Mouse (Mus musculus) liver, embryonic 14.5 days (tissue): ENCODE results near the gene Zic3. TPM values are rescaled to one million over a fixed set of nuclear protein-coding genes. Genes with fewer than 3 reads are reported as not detected.

Experiments
- ATAC-seq: fragments of 200-750 bp; cut with Nextera tagmentation; 2 replicates; pipeline ENCODE4 v1.8.0; 2017; ENCODE audit warnings: moderate number of reproducible peaks, mild to moderate bottlenecking, moderate library complexity; ENCODE audit not compliant: insufficient read depth
- DNase-seq, 3 experiments: peaks; one replicate each; pipeline ENCODE4 v3.0.0-alpha.2; 2012 to 2013; ENCODE audit warnings: low read depth in 3 of 3, low spot score in 3 of 3
- H3K27ac ChIP-seq: fragments of 300-500 bp; sonication (generic); 2 replicates; pipeline ENCODE4 v1.5.1; 2014; ENCODE audit warnings: moderate library complexity, mild to moderate bottlenecking, control low read depth, inconsistent platforms
- H3K27me3 ChIP-seq: fragments of 300-500 bp; sonication (generic); 2 replicates; pipeline ENCODE4 v1.6.1; 2014; ENCODE audit warnings: mild to moderate bottlenecking, low read length, moderate library complexity; ENCODE audit not compliant: control insufficient read depth, insufficient read depth
- H3K36me3 ChIP-seq: fragments of 300-500 bp; sonication (generic); replicated peaks from 2 replicates; pipeline ENCODE4 v1.6.1; 2014; ENCODE audit warnings: low read depth; ENCODE audit not compliant: control insufficient read depth, insufficient read depth
- H3K4me1 ChIP-seq, 2 experiments: fragments of 200-500 bp in 1 of 2; fragments of 300-500 bp in 1 of 2; sonication (generic) in 1 of 2; replicated peaks; 2 replicates each; pipeline ENCODE4 v1.6.1; 2012 to 2014; ENCODE audit warnings: antibody characterized with exemption in 1 of 2, inconsistent platforms in 1 of 2, low read length in 1 of 2; ENCODE audit not compliant: control insufficient read depth in 2 of 2, insufficient read depth in 2 of 2
- H3K4me2 ChIP-seq: fragments of 300-500 bp; sonication (generic); 2 replicates; pipeline ENCODE4 v1.6.1; 2014; ENCODE audit warnings: low read depth, mild to moderate bottlenecking, control low read depth, moderate library complexity
- H3K4me3 ChIP-seq, 2 experiments: fragments of 200-500 bp in 1 of 2; fragments of 300-500 bp in 1 of 2; sonication (generic) in 1 of 2; 2 replicates each; pipeline ENCODE4 v1.5.1; 2012 to 2014; ENCODE audit warnings: low read depth in 2 of 2, low read length in 2 of 2, mild to moderate bottlenecking in 2 of 2, control low read depth in 1 of 2, inconsistent platforms in 1 of 2, moderate library complexity in 1 of 2; ENCODE audit not compliant: insufficient read depth in 1 of 2
- H3K9ac ChIP-seq: fragments of 300-500 bp; sonication (generic); replicated peaks from 2 replicates; pipeline ENCODE4 v1.6.1; 2014; ENCODE audit warnings: mild to moderate bottlenecking, control low read depth, moderate library complexity
- H3K9me3 ChIP-seq: fragments of 300-500 bp; sonication (generic); 2 replicates; pipeline ENCODE4 v1.6.1; 2016; ENCODE audit warnings: low read length, mixed read lengths; ENCODE audit not compliant: control insufficient read depth
- CTCF ChIP-seq: IDR thresholded peaks from 2 replicates; pipeline ENCODE4 v1.5.1; 2016; ENCODE audit warnings: antibody characterized with exemption, low read depth, control low read depth
- EP300 ChIP-seq: IDR thresholded peaks from 2 replicates; pipeline ENCODE4 v1.6.1; 2016; ENCODE audit warnings: antibody characterized with exemption, low read depth
- WGBS: fragments of 180-500 bp; shearing (Covaris S2); extraction: QIAGEN DNeasy Blood & Tissue Kit; methylation state at CpG from one replicate; pipeline ENCODE4 v1.1.7; 2014; ENCODE audit not compliant: insufficient replicate concordance; 5-methylcytosine and 5-hydroxymethylcytosine counted together
- polyA plus RNA-seq, 2 experiments: library from polyadenylated mRNA; depleted of rRNA in 1 of 2; stranded (reverse) in 1 of 2; unstranded in 1 of 2; fragments of >200 nt; fragmentation: Nextera tagmentation in 1 of 2; extraction: Ambion mirVana in 1 of 2; gene quantifications; 2 replicates each; pipeline versions ENCODE4 v1.2.1 to v1.2.3; 2012 to 2014

Gene Zic3
- polyA plus RNA-seq, 2 experiments, result 0.02 TPM; not detected in 1

DNA sequence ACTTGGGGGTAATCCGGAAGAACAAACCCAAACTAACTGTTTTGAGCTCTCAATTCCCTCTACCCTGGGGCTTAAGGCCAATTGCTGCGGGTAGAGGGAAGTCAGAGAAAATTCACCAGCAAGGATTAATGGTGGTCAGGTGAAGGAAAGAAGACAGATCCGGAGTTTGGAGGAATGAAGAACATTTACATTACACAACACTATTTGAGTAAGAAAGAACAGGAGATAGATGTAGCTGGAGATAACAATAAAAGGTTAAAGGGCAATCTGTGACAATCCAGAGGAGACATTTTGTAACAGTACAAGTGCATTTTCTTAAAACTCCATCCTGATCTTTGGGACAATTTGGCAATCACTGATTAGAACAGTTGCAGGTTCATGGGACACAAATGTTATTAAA is 19.4 kb downstream of the Zic3 start:
- H3K27me3 ChIP-seq, result peaks cover 16% of the 10 kb centered on the region
- 35% methylated on average over 3 of the region's 3 CpGs for WGBS
- ATAC-seq (no peak), DNase-seq (no peak)
- no peak overlapping the region for H3K27ac ChIP-seq
- no peak overlapping the region for H3K4me3 ChIP-seq
- TF ChIP-seq CTCF (no peak), EP300 (no peak)
- H3K4me2 ChIP-seq, result no peak overlapping the region
- H3K4me1 ChIP-seq, result no peaks in the 10 kb centered on the region
- H3K36me3 ChIP-seq, result no peaks in the 10 kb centered on the region
- no peak overlapping the region for H3K9ac ChIP-seq
- no peaks in the 10 kb centered on the region for H3K9me3 ChIP-seq

GRCm38 (mm10) chrX:58042512-58042911 is 20.0 kb downstream of the Zic3 start:
- H3K4me3 ChIP-seq, result no peak overlapping the region
- TF ChIP-seq EP300, result no peak
- TF ChIP-seq CTCF, result no peak
- no peaks in the 10 kb centered on the region for H3K9me3 ChIP-seq
- no peak overlapping the region for H3K9ac ChIP-seq
- H3K4me2 ChIP-seq, result no peak overlapping the region
- no peaks in the 10 kb centered on the region for H3K36me3 ChIP-seq
- no peak overlapping the region for H3K27ac ChIP-seq
- H3K27me3 ChIP-seq, result peaks cover 14% of the 10 kb centered on the region
- H3K4me1 ChIP-seq, result no peaks in the 10 kb centered on the region
- DNase-seq (no peak), ATAC-seq (no peak)
- 51% methylated on average over 4 of the region's 4 CpGs for WGBS
